Mouse (Mus musculus): ENCODE data around the gene Spaca6. TPM values are rescaled to one million over a fixed set of nuclear protein-coding genes. Genes with fewer than 3 reads are reported as not detected.

Spaca6 gene
- polyA plus RNA-seq, 1 experiment from 2014 or later = 26.6 TPM

DNA sequence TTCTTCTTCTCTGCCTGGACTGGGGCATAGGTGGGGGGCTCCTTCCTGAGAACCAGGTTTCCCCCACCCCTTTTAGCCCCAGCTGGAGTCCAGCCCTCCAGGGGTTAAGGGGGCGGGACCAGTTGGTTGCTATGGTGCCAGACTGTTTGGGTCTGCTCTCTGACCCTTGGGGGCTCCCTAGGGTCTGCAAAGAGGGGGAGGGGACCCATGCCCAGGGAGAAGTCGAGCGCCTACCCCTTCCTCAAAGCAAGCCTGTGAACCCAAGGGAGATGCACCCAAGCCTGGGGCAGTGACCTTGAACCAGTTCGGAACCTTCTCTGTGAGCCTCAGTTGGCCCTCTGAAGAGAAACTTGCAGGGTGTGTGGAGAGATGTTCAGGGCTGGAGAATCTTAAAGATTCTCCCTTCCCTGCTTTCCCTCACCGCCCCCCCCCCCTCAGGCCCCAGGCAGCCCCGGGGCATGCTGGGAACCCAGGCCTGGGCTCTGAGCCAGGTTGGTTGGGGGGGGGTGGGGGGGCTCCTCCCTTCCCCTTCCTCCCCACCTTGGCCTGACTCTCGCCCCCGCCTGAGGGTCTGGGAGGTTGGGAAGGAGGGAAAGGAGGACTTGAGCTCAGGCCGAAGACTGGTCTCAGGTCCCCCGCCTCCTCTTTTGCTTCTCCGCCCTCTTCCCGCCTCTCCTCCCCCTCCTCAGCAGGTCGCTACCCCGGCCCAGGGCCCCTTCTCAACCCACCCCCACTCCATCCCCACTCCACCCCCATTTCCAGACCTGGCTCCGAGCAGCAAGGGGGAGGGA lies 1.4 kb downstream of the Spaca6 start:
- ATAC-seq = peak; percentile 33
- peak overlapping the region; percentile 100 for H3K9ac ChIP-seq (ENCODE audit: low read depth, low read length)
- no peaks in the 10 kb centered on the region for H3K9me3 ChIP-seq (replicated peaks; ENCODE audit: control insufficient read depth, low read length, poor library complexity, severe bottlenecking)
- peaks cover 37% of the 10 kb centered on the region for H3K4me1 ChIP-seq (ENCODE audit: control insufficient read depth, insufficient read depth, low read length)
- H3K4me2 ChIP-seq (ENCODE audit: low read length) = peak overlapping the region; percentile 92
- WGBS = under 1% methylated on average over 12 of the region's 15 CpGs
- no peaks in the 10 kb centered on the region; the same call in 1 of the 2 replicates for H3K36me3 ChIP-seq (ENCODE audit: control insufficient read depth, insufficient read depth, low read length)
- peak overlapping the region; percentile 97 for H3K4me3 ChIP-seq (ENCODE audit: low read depth, low read length)
- H3K27ac ChIP-seq (ENCODE audit: low read length) = peak overlapping the region; percentile 100
- H3K27me3 ChIP-seq (ENCODE audit: control insufficient read depth, insufficient read depth, low read depth, low read length) = no peaks in the 10 kb centered on the region

DNA sequence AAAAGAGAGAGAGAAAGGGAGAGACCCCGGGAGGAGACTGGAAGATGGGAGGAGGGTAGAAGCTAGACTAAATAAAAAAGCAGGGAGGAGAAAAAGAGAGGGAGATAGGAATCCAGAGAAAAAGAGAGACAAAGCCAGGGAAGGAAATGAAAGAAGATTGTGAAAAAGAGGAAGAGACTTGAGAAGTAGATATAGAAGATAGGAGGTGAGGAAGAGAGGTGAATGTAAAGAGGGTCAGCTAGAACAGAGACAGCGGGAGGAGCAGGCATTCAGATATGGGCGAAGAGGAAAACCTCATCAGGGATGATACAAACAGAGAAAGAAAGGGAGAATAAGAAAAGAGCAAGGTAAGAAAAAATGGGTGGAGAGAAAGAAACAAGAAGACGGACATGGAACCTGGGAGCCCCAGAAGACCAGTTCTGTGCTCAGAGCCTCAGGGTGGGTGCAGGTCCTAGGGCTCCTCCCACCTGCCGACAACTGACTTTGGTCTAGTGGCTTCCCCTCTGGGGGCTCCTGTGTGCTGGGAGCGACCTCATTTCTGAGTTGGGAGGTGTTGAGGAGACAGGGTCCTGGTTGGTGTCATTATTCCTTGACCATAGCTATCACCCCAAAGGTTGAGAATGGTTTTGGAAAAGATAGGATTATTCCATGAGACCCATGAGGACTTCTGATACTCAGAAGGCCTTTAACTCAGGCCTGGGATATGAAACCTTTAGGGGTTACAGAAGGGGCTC lies 2.3 kb downstream of the Spaca6 start:
- H3K4me2 ChIP-seq (ENCODE audit: low read length) = peak overlapping the region; percentile 92
- no peaks in the 10 kb centered on the region for H3K27me3 ChIP-seq (ENCODE audit: control insufficient read depth, insufficient read depth, low read depth, low read length)
- peak overlapping the region; percentile 100 for H3K9ac ChIP-seq (ENCODE audit: low read depth, low read length)
- WGBS = 1% methylated on average over 6 of the region's 6 CpGs
- peak overlapping the region; percentile 100 for H3K27ac ChIP-seq (ENCODE audit: low read length)
- ATAC-seq = no peak
- H3K4me3 ChIP-seq (ENCODE audit: low read depth, low read length) = peak overlapping the region; percentile 97
- peaks cover 45% of the 10 kb centered on the region for H3K4me1 ChIP-seq (ENCODE audit: control insufficient read depth, insufficient read depth, low read length)
- no peaks in the 10 kb centered on the region for H3K9me3 ChIP-seq (replicated peaks; ENCODE audit: control insufficient read depth, low read length, poor library complexity, severe bottlenecking)
- no peaks in the 10 kb centered on the region; the same call in 1 of the 2 replicates for H3K36me3 ChIP-seq (ENCODE audit: control insufficient read depth, insufficient read depth, low read length)

- Histone ChIP-seq H3K9ac (ENCODE audit: low read depth, low read length) (peak overlapping the region; percentile 100), H3K4me3 (ENCODE audit: low read depth, low read length) (peak overlapping the region; percentile 97), H3K27me3 (ENCODE audit: control insufficient read depth, insufficient read depth, low read depth, low read length) (no peaks in the 10 kb centered on the region), H3K4me1 (ENCODE audit: control insufficient read depth, insufficient read depth, low read length) (peaks cover 52% of the 10 kb centered on the region), H3K9me3 (replicated peaks; ENCODE audit: control insufficient read depth, low read length, poor library complexity, severe bottlenecking) (no peaks in the 10 kb centered on the region), H3K27ac (ENCODE audit: low read length) (peak overlapping the region; percentile 100), H3K36me3 (ENCODE audit: control insufficient read depth, insufficient read depth, low read length) (no peaks in the 10 kb centered on the region; the same call in 1 of the 2 replicates), H3K4me2 (ENCODE audit: low read length) (peak overlapping the region; percentile 92)
- WGBS = 60% methylated on average over 19 of the region's 23 CpGs
- ATAC-seq = no peak
Measured at GRCm38 (mm10) chr17:17829816-17830535, 3.0 kb downstream of the Spaca6 start.

GRCm38 (mm10) chr17:17830731-17831130 lies 3.8 kb downstream of the Spaca6 start:
- Histone ChIP-seq H3K9ac (ENCODE audit: low read depth, low read length) (no peak overlapping the region), H3K27me3 (ENCODE audit: control insufficient read depth, insufficient read depth, low read depth, low read length) (no peaks in the 10 kb centered on the region), H3K9me3 (replicated peaks; ENCODE audit: control insufficient read depth, low read length, poor library complexity, severe bottlenecking) (no peaks in the 10 kb centered on the region), H3K4me1 (ENCODE audit: control insufficient read depth, insufficient read depth, low read length) (peaks cover 49% of the 10 kb centered on the region), H3K36me3 (ENCODE audit: control insufficient read depth, insufficient read depth, low read length) (no peaks in the 10 kb centered on the region; the same call in 1 of the 2 replicates), H3K27ac (ENCODE audit: low read length) (peak overlapping the region; percentile 19; the same call in 1 of the 2 replicates), H3K4me3 (ENCODE audit: low read depth, low read length) (peak overlapping the region; percentile 97), H3K4me2 (ENCODE audit: low read length) (peak overlapping the region; percentile 92)
- 75% methylated on average over 7 of the region's 7 CpGs for WGBS
- no peak for ATAC-seq

DNA sequence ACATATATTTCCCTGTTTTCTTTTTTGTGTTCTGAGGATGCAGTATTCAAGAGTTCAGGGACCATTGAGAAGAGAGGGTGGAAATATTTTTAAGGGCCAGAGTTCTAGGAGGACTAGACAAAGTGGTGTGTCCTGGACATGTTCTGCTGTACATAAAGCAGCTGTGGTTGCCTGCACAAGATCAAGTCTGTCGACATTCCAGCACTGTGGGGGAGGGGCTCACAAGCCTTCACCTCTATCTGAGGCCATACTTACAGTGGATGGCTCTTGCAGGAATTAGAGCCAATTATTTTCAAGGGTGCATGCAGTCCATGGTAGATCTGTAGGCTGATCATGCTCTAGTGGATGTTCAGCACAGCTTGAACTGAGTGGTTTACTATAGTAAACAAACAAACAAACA lies 7.9 kb downstream of the Spaca6 start:
- Histone ChIP-seq H3K9ac (ENCODE audit: low read depth, low read length) (no peak overlapping the region), H3K36me3 (ENCODE audit: control insufficient read depth, insufficient read depth, low read length) (peaks cover 5% of the 10 kb centered on the region), H3K4me3 (ENCODE audit: low read depth, low read length) (no peak overlapping the region), H3K4me2 (ENCODE audit: low read length) (no peak overlapping the region), H3K27ac (ENCODE audit: low read length) (no peak overlapping the region), H3K4me1 (ENCODE audit: control insufficient read depth, insufficient read depth, low read length) (peaks cover 60% of the 10 kb centered on the region), H3K9me3 (replicated peaks; ENCODE audit: control insufficient read depth, low read length, poor library complexity, severe bottlenecking) (no peaks in the 10 kb centered on the region), H3K27me3 (ENCODE audit: control insufficient read depth, insufficient read depth, low read depth, low read length) (no peaks in the 10 kb centered on the region)
- WGBS = 13% methylated on average over 1 of the region's 1 CpGs
- no peak for ATAC-seq

DNA sequence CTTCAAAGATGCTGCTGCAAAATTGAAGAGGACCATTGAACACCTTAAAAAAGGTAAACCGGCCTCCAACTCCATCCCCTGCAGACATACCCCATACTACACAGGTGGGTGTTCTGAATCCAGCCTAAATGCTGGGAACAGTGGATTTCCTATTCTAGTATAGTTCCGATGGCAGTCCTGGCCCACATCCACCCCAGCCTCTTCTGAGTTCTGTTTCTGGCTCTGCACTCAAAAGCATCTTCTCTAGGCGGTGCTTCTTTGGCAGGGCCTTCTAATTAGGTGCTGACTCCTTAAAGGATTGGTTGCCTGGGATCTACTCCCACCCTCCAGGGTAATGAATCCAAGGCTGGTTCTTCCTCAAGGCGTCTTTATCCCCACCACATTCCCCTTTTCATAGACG lies 9.1 kb downstream of the Spaca6 start:
- H3K36me3 ChIP-seq (ENCODE audit: control insufficient read depth, insufficient read depth, low read length) = peaks cover 5% of the 10 kb centered on the region
- no peak overlapping the region for H3K27ac ChIP-seq (ENCODE audit: low read length)

GRCm38 (mm10) chr17:17837426-17837825 lies 10.5 kb downstream of the Spaca6 start:
- peaks cover 5% of the 10 kb centered on the region for H3K36me3 ChIP-seq (ENCODE audit: control insufficient read depth, insufficient read depth, low read length)
- H3K4me3 ChIP-seq (ENCODE audit: low read depth, low read length) = peak overlapping the region; percentile 45
- H3K27me3 ChIP-seq (ENCODE audit: control insufficient read depth, insufficient read depth, low read depth, low read length) = no peaks in the 10 kb centered on the region
- no peaks in the 10 kb centered on the region for H3K9me3 ChIP-seq (replicated peaks; ENCODE audit: control insufficient read depth, low read length, poor library complexity, severe bottlenecking)
- H3K9ac ChIP-seq (ENCODE audit: low read depth, low read length) = peak overlapping the region; percentile 65
- H3K4me1 ChIP-seq (ENCODE audit: control insufficient read depth, insufficient read depth, low read length) = peaks cover 35% of the 10 kb centered on the region
- peak overlapping the region; percentile 69 for H3K4me2 ChIP-seq (ENCODE audit: low read length)
- 8% methylated on average over 13 of the region's 13 CpGs for WGBS
- peak overlapping the region; percentile 86 for H3K27ac ChIP-seq (ENCODE audit: low read length)
- ATAC-seq = 0 out of 2 replicates have a peak, but pooled peaks have one; percentile 2

More for the DNA sequence above, 9.1 kb downstream of the Spaca6 start:
- H3K4me3 ChIP-seq (ENCODE audit: low read depth, low read length) = no peak overlapping the region
- no peaks in the 10 kb centered on the region for H3K27me3 ChIP-seq (ENCODE audit: control insufficient read depth, insufficient read depth, low read depth, low read length)
- no peak overlapping the region for H3K9ac ChIP-seq (ENCODE audit: low read depth, low read length)
- 78% methylated on average over 5 of the region's 5 CpGs for WGBS
- ATAC-seq = no peak
- no peaks in the 10 kb centered on the region for H3K9me3 ChIP-seq (replicated peaks; ENCODE audit: control insufficient read depth, low read length, poor library complexity, severe bottlenecking)
- H3K4me1 ChIP-seq (ENCODE audit: control insufficient read depth, insufficient read depth, low read length) = peaks cover 48% of the 10 kb centered on the region
- H3K4me2 ChIP-seq (ENCODE audit: low read length) = no peak overlapping the region

- Histone ChIP-seq H3K4me3 (ENCODE audit: low read depth, low read length) (peak overlapping the region; percentile 45), H3K4me2 (ENCODE audit: low read length) (peak overlapping the region; percentile 69), H3K9ac (ENCODE audit: low read depth, low read length) (peak overlapping the region; percentile 65), H3K36me3 (ENCODE audit: control insufficient read depth, insufficient read depth, low read length) (peaks cover 5% of the 10 kb centered on the region), H3K27ac (ENCODE audit: low read length) (peak overlapping the region; percentile 86), H3K9me3 (replicated peaks; ENCODE audit: control insufficient read depth, low read length, poor library complexity, severe bottlenecking) (no peaks in the 10 kb centered on the region), H3K4me1 (ENCODE audit: control insufficient read depth, insufficient read depth, low read length) (peaks cover 31% of the 10 kb centered on the region), H3K27me3 (ENCODE audit: control insufficient read depth, insufficient read depth, low read depth, low read length) (no peaks in the 10 kb centered on the region)
- under 1% methylated on average over 42 of the region's 43 CpGs for WGBS
- peak; percentile 97 for ATAC-seq
Measured at GRCm38 (mm10) chr17:17837919-17838701, 11.2 kb downstream of the Spaca6 start.
